ENCODE assay signal across 8 mouse cellular contexts in genomic region chr7:30563117-30563905, GRCm38 (mm10). TPM values are rescaled to one million over a fixed set of nuclear protein-coding genes. Genes with fewer than 3 reads are reported as not detected.
DNase-seq lines count a peak whose midpoint lies in the region; ATAC-seq and TF ChIP-seq lines count a peak whose summit lies in the region.

Gene U2af1l4, plus strand, starts transcription at chr7:30563301.
Gene Gm49396, plus strand, starts transcription at chr7:30563344.
Gene Psenen, minus strand, starts transcription at chr7:30563627.

- peak within 1 kb of the TSS; percentile 83 for H3K9ac ChIP-seq in forebrain, embryonic 16.5 days (replicated peaks; ENCODE audit: low read depth, low read length)
- H3K9ac ChIP-seq in lung, embryonic 14.5 days: peak within 1 kb of the TSS; percentile 65

- peaks cover 57% of the 10 kb centered on the region for H3K36me3 ChIP-seq in G1E (replicated peaks)
- H3K36me3 ChIP-seq in forebrain, embryonic 16.5 days (ENCODE audit: control insufficient read depth, insufficient read depth): no peaks in the 10 kb centered on the region
- H3K36me3 ChIP-seq in lung, embryonic 14.5 days (ENCODE audit: insufficient read depth): peaks cover 33% of the 10 kb centered on the region
- H3K36me3 ChIP-seq in thymus, adult 2 months (ENCODE audit: control insufficient read depth, insufficient read depth, low read length): no peaks in the 10 kb centered on the region; the same call in 1 of the 2 replicates

- peak within 1 kb of the TSS; percentile 92 for H3K27ac ChIP-seq in forebrain, embryonic 16.5 days (ENCODE audit: low read length)
- H3K27ac ChIP-seq in layer of hippocampus, adult 2 months: peak within 1 kb of the TSS; percentile 99
- peak within 1 kb of the TSS; percentile 96 for H3K27ac ChIP-seq in lung, embryonic 14.5 days (ENCODE audit: low read depth)
- peak within 1 kb of the TSS; percentile 84 for H3K27ac ChIP-seq in olfactory bulb, adult 2 months (ENCODE audit: insufficient read depth, low read depth, low read length)
- H3K27ac ChIP-seq in thymus, adult 2 months (ENCODE audit: control insufficient read depth, insufficient read depth, low read length): peak within 1 kb of the TSS; percentile 91

- no peaks in the 10 kb centered on the region for H3K9me3 ChIP-seq in G1E (replicated peaks)
- H3K9me3 ChIP-seq in forebrain, embryonic 16.5 days (ENCODE audit: control insufficient read depth, low read length): no peaks in the 10 kb centered on the region
- H3K9me3 ChIP-seq in lung, embryonic 14.5 days (ENCODE audit: low read depth, low read length): no peaks in the 10 kb centered on the region

- TF ChIP-seq POLR2A in olfactory bulb, adult 2 months (IDR thresholded peaks at IDR 0.05; ENCODE audit: insufficient read depth, low read depth, low read length): no peak; the same call in 1 of the 2 replicates
- TF ChIP-seq POLR2A in thymus, adult 2 months (IDR thresholded peaks at IDR 0.05; ENCODE audit: control insufficient read depth, extremely low read depth, insufficient read depth, low read length, poor library complexity): no peak; the same call in 1 of the 2 replicates

- peak; percentile 82 for DNase-seq in G1E (ENCODE audit: low spot score)
- peak; percentile 95 to 97 for DNase-seq in cerebellum, adult 18-20 months
- peak; percentile 91 to 94 for DNase-seq in heart, postnatal 36 days
- DNase-seq in layer of hippocampus, adult 2 months (ENCODE audit: low spot score in 2 of 2): peak; percentile 95 to 97
- DNase-seq in lung, embryonic 14.5 days: peak; percentile 99
- peak; percentile 94 for DNase-seq in thymus, adult 2 months

- H3K27me3 ChIP-seq in G1E (ENCODE audit: insufficient read depth, low read length): no peaks in the 10 kb centered on the region
- H3K27me3 ChIP-seq in forebrain, embryonic 16.5 days (replicated peaks; ENCODE audit: control insufficient read depth, insufficient read depth, low read length): no peaks in the 10 kb centered on the region
- no peaks in the 10 kb centered on the region for H3K27me3 ChIP-seq in lung, embryonic 14.5 days (ENCODE audit: insufficient read depth, low read length)
- H3K27me3 ChIP-seq in thymus, adult 2 months (ENCODE audit: control insufficient read depth, insufficient read depth, low read length): no peaks in the 10 kb centered on the region

- intact Hi-C loops in heart, postnatal 36 days (cut with DNase I): no loop called here

- WGBS in forebrain, embryonic 16.5 days: under 1% methylated on average over 45 of the region's 45 CpGs
- under 1% methylated on average over 45 of the region's 45 CpGs for WGBS in lung, embryonic 14.5 days
- WGBS in olfactory bulb, adult 2 months: under 1% methylated on average over 45 of the region's 45 CpGs
- under 1% methylated on average over 45 of the region's 45 CpGs for WGBS in thymus, adult 2 months

- peak within 1 kb of the TSS; percentile 83 for H3K4me3 ChIP-seq in G1E (ENCODE audit: low read depth, low read length)
- peak within 1 kb of the TSS; percentile 86 for H3K4me3 ChIP-seq in forebrain, embryonic 16.5 days (replicated peaks; ENCODE audit: low read length)
- peak within 1 kb of the TSS; percentile 93 for H3K4me3 ChIP-seq in layer of hippocampus, adult 2 months
- H3K4me3 ChIP-seq in lung, embryonic 14.5 days (ENCODE audit: low read depth, low read length): peak within 1 kb of the TSS; percentile 79
- peak within 1 kb of the TSS; percentile 69 for H3K4me3 ChIP-seq in olfactory bulb, adult 2 months (ENCODE audit: insufficient read depth, low read depth, low read length)
- peak within 1 kb of the TSS; percentile 86 for H3K4me3 ChIP-seq in thymus, adult 2 months (ENCODE audit: control insufficient read depth, insufficient read depth, low read length)

- peak within 1 kb of the TSS; percentile 71 for H3K4me2 ChIP-seq in forebrain, embryonic 16.5 days (ENCODE audit: low read length)
- H3K4me2 ChIP-seq in lung, embryonic 14.5 days: peak within 1 kb of the TSS; percentile 79

- H3K4me1 ChIP-seq in G1E (ENCODE audit: insufficient read depth, low read depth, low read length): peaks cover 58% of the 10 kb centered on the region
- H3K4me1 ChIP-seq in forebrain, embryonic 16.5 days (replicated peaks; ENCODE audit: control insufficient read depth, insufficient read depth, low read length): peaks cover 27% of the 10 kb centered on the region
- H3K4me1 ChIP-seq in lung, embryonic 14.5 days (ENCODE audit: insufficient read depth): 0 out of 2 replicates have a peak, but pooled peaks cover 5% of the 10 kb centered on the region
- H3K4me1 ChIP-seq in olfactory bulb, adult 2 months (ENCODE audit: control insufficient read depth, insufficient read depth, low read length): peaks cover 15% of the 10 kb centered on the region
- H3K4me1 ChIP-seq in thymus, adult 2 months (replicated peaks; ENCODE audit: control insufficient read depth, insufficient read depth, low read length): peaks cover 23% of the 10 kb centered on the region

- TF ChIP-seq CTCF in G1E (IDR thresholded peaks at IDR 0.05; ENCODE audit: low read depth, low read length): no peak
- TF ChIP-seq CTCF in layer of hippocampus, adult 2 months (conservative IDR thresholded peaks at IDR 0.05): no peak
- TF ChIP-seq CTCF in lung, embryonic 14.5 days (IDR thresholded peaks at IDR 0.05; ENCODE audit: low read depth): no peak
- TF ChIP-seq CTCF in olfactory bulb, adult 2 months (IDR thresholded peaks at IDR 0.05; ENCODE audit: insufficient read depth, low read depth, low read length): no peak
- TF ChIP-seq CTCF in thymus, adult 2 months (IDR thresholded peaks at IDR 0.05; ENCODE audit: borderline replicate concordance, control insufficient read depth, extremely low read depth, insufficient read depth, low read length, poor library complexity): no peak

- peak; percentile 50 for ATAC-seq in G1E (ENCODE audit: extremely low read depth, insufficient number of reproducible peaks, low FRiP score, poor library complexity, severe bottlenecking)
- ATAC-seq in forebrain, embryonic 16.5 days: peak; percentile 87
- peak; percentile 87 for ATAC-seq in lung, embryonic 14.5 days (ENCODE audit: insufficient read depth)

RNA-seq across cellular contexts. Expression of gene U2af1l4, which starts in this region (rescaled TPM):
- total RNA-seq in G1E (2014; fragmentation: Nextera tagmentation) (16.1 and 42.5 TPM in 2 replicates), G1E (2017) (62.9 and 74.1 TPM in 2 replicates)
- 47.3 and 71.2 TPM in 2 replicates for polyA plus RNA-seq in G1E (2012)
- 107 and 111 TPM in 2 replicates for polyA plus RNA-seq in forebrain, embryonic 16.5 days (2015; fragmentation: Nextera tagmentation; extraction: Ambion mirVana)
- total RNA-seq in heart, postnatal 36 days (2021): 10 to 100 TPM; 62.9 to 63.4 TPM
- total RNA-seq in layer of hippocampus, adult 2 months (2021): 10 to 100 TPM; 71.4 to 90.8 TPM
- polyA plus RNA-seq in lung, embryonic 14.5 days (2014; fragmentation: Nextera tagmentation; extraction: Ambion mirVana): 101 and 120 TPM in 2 replicates
- not detected in 2 replicates for polyA plus RNA-seq in olfactory bulb, adult 2 months (2012; ENCODE audit: insufficient read depth, insufficient read length, low replicate concordance, missing spikeins)
- polyA plus RNA-seq in thymus, adult 2 months (2012; rRNA removed): 81.5 and 84.2 TPM in 2 replicates

RNA-seq across cellular contexts. Expression of gene Gm49396, which starts in this region (rescaled TPM):
- total RNA-seq in G1E (2014; fragmentation: Nextera tagmentation) (3.9 and 4.4 TPM in 2 replicates), G1E (2017) (4.7 and 5.8 TPM in 2 replicates)
- 2.5 and 2.6 TPM in 2 replicates for polyA plus RNA-seq in G1E (2012)
- polyA plus RNA-seq in forebrain, embryonic 16.5 days (2015; fragmentation: Nextera tagmentation; extraction: Ambion mirVana): 23.5 and 28.5 TPM in 2 replicates
- total RNA-seq in heart, postnatal 36 days (2021): 1 to 10 TPM; 1.4 to 1.6 TPM
- total RNA-seq in layer of hippocampus, adult 2 months (2021): 10 to 100 TPM in 1 of 2 experiments, 1 to 10 TPM in 1; 9.0 to 11.4 TPM
- polyA plus RNA-seq in lung, embryonic 14.5 days (2014; fragmentation: Nextera tagmentation; extraction: Ambion mirVana): 7.9 and 9.9 TPM in 2 replicates
- not detected in 2 replicates for polyA plus RNA-seq in olfactory bulb, adult 2 months (2012; ENCODE audit: insufficient read depth, insufficient read length, low replicate concordance, missing spikeins)
- polyA plus RNA-seq in thymus, adult 2 months (2012; rRNA removed): 7.3 and 8.8 TPM in 2 replicates

RNA-seq across cellular contexts. Expression of gene Psenen, which starts in this region (rescaled TPM):
- total RNA-seq in G1E (2014; fragmentation: Nextera tagmentation) (246 and 298 TPM in 2 replicates), G1E (2017) (134 and 142 TPM in 2 replicates)
- polyA plus RNA-seq in G1E (2012): 26.1 and 31.8 TPM in 2 replicates
- polyA plus RNA-seq in forebrain, embryonic 16.5 days (2015; fragmentation: Nextera tagmentation; extraction: Ambion mirVana): 117 and 121 TPM in 2 replicates
- 10 to 100 TPM; 75.8 to 81.6 TPM for total RNA-seq in heart, postnatal 36 days (2021)
- 10 to 100 TPM; 79.9 to 92.3 TPM for total RNA-seq in layer of hippocampus, adult 2 months (2021)
- polyA plus RNA-seq in lung, embryonic 14.5 days (2014; fragmentation: Nextera tagmentation; extraction: Ambion mirVana): 104 and 105 TPM in 2 replicates
- not detected in 2 replicates for polyA plus RNA-seq in olfactory bulb, adult 2 months (2012; ENCODE audit: insufficient read depth, insufficient read length, low replicate concordance, missing spikeins)
- 130 and 176 TPM in 2 replicates for polyA plus RNA-seq in thymus, adult 2 months (2012; rRNA removed)

Comparison
In these comparisons a context has a peak if more than half of its experiments do, and no peak if none do; other contexts are left out.
1. Peak in every context shown above with its lines: DNase-seq, ATAC-seq, H3K4me3 ChIP-seq and H3K27ac ChIP-seq.
2. RNA of gene U2af1l4 (polyA plus RNA-seq): 101 to 120 TPM in lung, embryonic 14.5 days, 107 to 111 TPM in forebrain, embryonic 16.5 days, 81.5 to 84.2 TPM in thymus, adult 2 months and 47.3 to 71.2 TPM in G1E; not detected in olfactory bulb, adult 2 months; every median in the first group is over 10 times any median in the second.
3. RNA of gene Psenen (polyA plus RNA-seq): 130 to 176 TPM in thymus, adult 2 months, 117 to 121 TPM in forebrain, embryonic 16.5 days, 104 to 105 TPM in lung, embryonic 14.5 days and 26.1 to 31.8 TPM in G1E; not detected in olfactory bulb, adult 2 months; every median in the first group is over 10 times any median in the second.